Mouse (Mus musculus) embryonic fibroblast, embryonic 13.5 days (primary cell): Measurements from ENCODE around the gene Ap3d1. TPM values are rescaled to one million over a fixed set of nuclear protein-coding genes. Genes with fewer than 3 reads are reported as not detected.

Source experiments
- H3K27ac ChIP-seq: 2 replicates; pipeline ENCODE4 v1.5.1; 2012; ENCODE audit warnings: low read length, control low read depth, inconsistent platforms; ENCODE audit not compliant: insufficient read depth
- H3K4me1 ChIP-seq: 2 replicates; pipeline ENCODE4 v1.6.1; 2011; ENCODE audit warnings: low read length; ENCODE audit not compliant: control insufficient read depth, insufficient read depth
- H3K4me3 ChIP-seq: 2 replicates; pipeline ENCODE4 v1.5.1; 2011; ENCODE audit warnings: mild to moderate bottlenecking, control low read depth, low read length; ENCODE audit not compliant: insufficient read depth
- CTCF ChIP-seq: IDR thresholded peaks from 2 replicates; pipeline ENCODE4 v1.5.1; 2011; ENCODE audit warnings: mild to moderate bottlenecking, control low read depth, low read length, moderate library complexity, borderline replicate concordance; ENCODE audit not compliant: insufficient read depth
- POLR2A ChIP-seq: IDR thresholded peaks from 2 replicates; pipeline ENCODE4 v1.6.1; 2011; ENCODE audit warnings: low read depth, mild to moderate bottlenecking, control low read depth, low read length, moderate library complexity
- polyA plus RNA-seq: library from polyadenylated mRNA; stranded (reverse); fragments of >200 nt; gene quantifications from 2 replicates; pipeline ENCODE4 v1.2.4, GENCODE M21; 2011; ENCODE audit warnings: low read depth; ENCODE audit not compliant: missing spikeins, insufficient read length

The Ap3d1 gene
- polyA plus RNA-seq, 1 experiment: 155 TPM

- TF ChIP-seq POLR2A: no peak
- TF ChIP-seq CTCF: no peak
- peak overlapping the region; percentile 96 for H3K27ac ChIP-seq
- no peak overlapping the region for H3K4me3 ChIP-seq
- H3K4me1 ChIP-seq: peaks cover 6% of the 10 kb centered on the region
These were observed 63.3 kb downstream of the Ap3d1 start for GRCm38 (mm10) chr10:80678601-80679377.

GRCm38 (mm10) chr10:80677942-80678436, 64.1 kb downstream of the Ap3d1 start, which contains the start of gene Mknk2:
TSS of gene Mknk2 (minus strand) at chr10:80678112.
- peaks cover 6% of the 10 kb centered on the region for H3K4me1 ChIP-seq
- peak; percentile 33; the same call in 1 of the 2 replicates for TF ChIP-seq POLR2A
- no peak for TF ChIP-seq CTCF
- peak within 1 kb of the TSS; percentile 54 for H3K4me3 ChIP-seq
- peak within 1 kb of the TSS; percentile 96 for H3K27ac ChIP-seq

GRCm38 (mm10) chr10:80677128-80677875, 64.8 kb downstream of the Ap3d1 start:
- Histone ChIP-seq H3K4me1 (peaks cover 6% of the 10 kb centered on the region), H3K4me3 (peak overlapping the region; percentile 54), H3K27ac (peak overlapping the region; percentile 96)
- TF ChIP-seq CTCF: no peak
- TF ChIP-seq POLR2A: peak; percentile 39

- TF ChIP-seq POLR2A (peak; percentile 99), CTCF (no peak)
- Histone ChIP-seq H3K4me1 (peaks cover 6% of the 10 kb centered on the region), H3K27ac (peak overlapping the region; percentile 96), H3K4me3 (peak overlapping the region; percentile 83)
These were observed 65.7 kb downstream of the Ap3d1 start for GRCm38 (mm10) chr10:80676198-80676928.

- peaks cover 6% of the 10 kb centered on the region for H3K4me1 ChIP-seq
- H3K27ac ChIP-seq: peak overlapping the region; percentile 35; the same call in 1 of the 2 replicates
- H3K4me3 ChIP-seq: peak overlapping the region; percentile 83
- TF ChIP-seq CTCF: no peak
- TF ChIP-seq POLR2A: no peak
These were observed 66.5 kb downstream of the Ap3d1 start for GRCm38 (mm10) chr10:80675405-80676197.

GRCm38 (mm10) chr10:80674851-80675404, 67.1 kb downstream of the Ap3d1 start:
- 0 out of 2 replicates have a peak, but pooled peaks have one; percentile 19 for TF ChIP-seq POLR2A
- TF ChIP-seq CTCF: no peak
- peak overlapping the region; percentile 6; the same call in 1 of the 2 replicates for H3K27ac ChIP-seq
- peaks cover 6% of the 10 kb centered on the region for H3K4me1 ChIP-seq

GRCm38 (mm10) chr10:80674161-80674711, 67.8 kb downstream of the Ap3d1 start:
- no peak overlapping the region; the same call in 1 of the 2 replicates for H3K27ac ChIP-seq
- peaks cover 6% of the 10 kb centered on the region for H3K4me1 ChIP-seq
- H3K4me3 ChIP-seq: peak overlapping the region; percentile 83
- TF ChIP-seq CTCF (no peak), POLR2A (no peak)

More at GRCm38 (mm10) chr10:80674851-80675404, 67.1 kb downstream of the Ap3d1 start:
- H3K4me3 ChIP-seq: peak overlapping the region; percentile 83

- no peak overlapping the region for H3K4me3 ChIP-seq
- TF ChIP-seq CTCF: no peak
- no peak for TF ChIP-seq POLR2A
- no peak overlapping the region for H3K27ac ChIP-seq
- peaks cover 6% of the 10 kb centered on the region for H3K4me1 ChIP-seq
These were observed 68.4 kb downstream of the Ap3d1 start for GRCm38 (mm10) chr10:80673690-80674089.
